Mouse (Mus musculus): ENCODE measurements at regions not wholly inside any gene's neighbourhood (a gene's known extent, or its start where the extent isn't known, plus 50 kb on each side); places are given as distances from the start of the nearest gene placed in this dataset.

GRCm38 (mm10) chr7:130040596-130040995 lies 448.9 kb downstream of the Wdr11 start:
- TF ChIP-seq ZKSCAN1 (IDR thresholded peaks at IDR 0.05; ENCODE audit: borderline replicate concordance, low read depth, low read length) (no peak), USF1 (IDR thresholded peaks at IDR 0.05; ENCODE audit: low read depth, low read length) (no peak), POLR2A (IDR thresholded peaks at IDR 0.05; ENCODE audit: low read depth, low read length) (no peak), CTCF (conservative IDR thresholded peaks at IDR 0.05 in 1 of 2, IDR thresholded peaks at IDR 0.05 in 1 of 2; ENCODE audit: low read depth in 2 of 2, low read length in 2 of 2) (no peak), RCOR1 (conservative IDR thresholded peaks at IDR 0.05; ENCODE audit: low read depth, low read length) (no peak), POLR2AphosphoS2 (IDR thresholded peaks at IDR 0.05; ENCODE audit: low read depth, low read length) (no peak), JUND (conservative IDR thresholded peaks at IDR 0.05; ENCODE audit: low read depth, low read length) (no peak), KAT2A (IDR thresholded peaks at IDR 0.05; ENCODE audit: insufficient replicate concordance, low read length) (no peak), SMC3 (IDR thresholded peaks at IDR 0.05; ENCODE audit: low read depth, low read length) (no peak), JUN (IDR thresholded peaks at IDR 0.05; ENCODE audit: insufficient read depth, low read depth, low read length) (no peak), MAX (IDR thresholded peaks at IDR 0.05; ENCODE audit: low read length) (no peak), ELF1 (IDR thresholded peaks at IDR 0.05; ENCODE audit: low read depth, low read length) (no peak), MXI1 (IDR thresholded peaks at IDR 0.05; ENCODE audit: low read depth, low read length) (no peak), MAFK (IDR thresholded peaks at IDR 0.05; ENCODE audit: insufficient replicate concordance, low read length) (no peak)

All from CH12.LX (cell line).